Mouse (Mus musculus) stomach, postnatal 0 days (tissue): Measurements from ENCODE around the gene Runx2. TPM values are rescaled to one million over a fixed set of nuclear protein-coding genes. Genes with fewer than 3 reads are reported as not detected.
A peak's percentile ranks its signal among the peaks of the same experiment; 100 is the strongest.

Source experiments
- ATAC-seq: fragments of 200-750 bp; cut with Nextera tagmentation; 2 replicates; pipeline ENCODE4 v1.8.0; 2017; ENCODE audit not compliant: low FRiP score, low TSS enrichment
- DNase-seq: peaks from one replicate; pipeline ENCODE4 v3.0.0-alpha.2; 2016; ENCODE audit warnings: low spot score
- H3K27ac ChIP-seq: fragments of 300-500 bp; sonication (generic); replicated peaks from 2 replicates; pipeline ENCODE4 v1.5.1; 2014; ENCODE audit warnings: mild to moderate bottlenecking, control low read depth
- H3K27me3 ChIP-seq: fragments of 300-500 bp; sonication (generic); 2 replicates; pipeline ENCODE4 v1.6.1; 2014; ENCODE audit warnings: low read length; ENCODE audit not compliant: control insufficient read depth, insufficient read depth
- H3K36me3 ChIP-seq: fragments of 300-500 bp; sonication (generic); 2 replicates; pipeline ENCODE4 v1.6.1; 2014; ENCODE audit warnings: low read length, mixed read lengths; ENCODE audit not compliant: control insufficient read depth, insufficient read depth
- H3K4me1 ChIP-seq: fragments of 300-500 bp; sonication (generic); replicated peaks from 2 replicates; pipeline ENCODE4 v1.6.1; 2014; ENCODE audit warnings: antibody characterized with exemption; ENCODE audit not compliant: control insufficient read depth, insufficient read depth
- H3K4me2 ChIP-seq: fragments of 300-500 bp; sonication (generic); replicated peaks from 2 replicates; pipeline ENCODE4 v1.6.1; 2014; ENCODE audit warnings: low read depth, mild to moderate bottlenecking, control low read depth, moderate library complexity
- H3K4me3 ChIP-seq: fragments of 300-500 bp; sonication (generic); 2 replicates; pipeline ENCODE4 v1.5.1; 2014; ENCODE audit warnings: low read depth, low read length, control low read depth
- H3K9ac ChIP-seq: fragments of 300-500 bp; sonication (generic); 2 replicates; pipeline ENCODE4 v1.6.1; 2014; ENCODE audit warnings: mild to moderate bottlenecking, low read length, control low read depth, mixed read lengths
- H3K9me3 ChIP-seq: fragments of 300-500 bp; sonication (generic); 2 replicates; pipeline ENCODE4 v1.6.1; 2016; ENCODE audit warnings: low read length; ENCODE audit not compliant: control insufficient read depth
- CTCF ChIP-seq: IDR thresholded peaks from 2 replicates; pipeline ENCODE4 v1.5.1; 2016; ENCODE audit warnings: antibody characterized with exemption, low read depth, mild to moderate bottlenecking, moderate library complexity
- EP300 ChIP-seq: optimal IDR thresholded peaks from 2 replicates; pipeline ENCODE3; 2016; ENCODE audit warnings: antibody characterized with exemption
- WGBS: fragments of 180-500 bp; shearing (Covaris S2); extraction: QIAGEN DNeasy Blood & Tissue Kit; methylation state at CpG from one replicate; pipeline ENCODE4 v1.1.7; 2014; 5-methylcytosine and 5-hydroxymethylcytosine counted together
- polyA plus RNA-seq: library from polyadenylated mRNA; unstranded; fragments of >200 nt; fragmentation: Nextera tagmentation; extraction: Ambion mirVana; gene quantifications from 2 replicates; pipeline ENCODE4 v1.2.1, GENCODE M21; 2015

Runx2 gene
- polyA plus RNA-seq, 1 experiment from 2014 or later, result 0.53 TPM

- no peak for DNase-seq
- Histone ChIP-seq H3K9me3 (no peaks in the 10 kb centered on the region), H3K4me3 (no peak overlapping the region), H3K27me3 (no peaks in the 10 kb centered on the region), H3K27ac (no peak overlapping the region), H3K4me2 (peak overlapping the region; percentile 12; the same call in 1 of the 2 replicates), H3K9ac (no peak overlapping the region), H3K4me1 (no peaks in the 10 kb centered on the region), H3K36me3 (no peaks in the 10 kb centered on the region)
- ATAC-seq, result no peak
- TF ChIP-seq EP300, result no peak
- TF ChIP-seq CTCF, result no peak
- 47% methylated on average over 11 of the region's 11 CpGs for whole genome bisulfite sequencing
Observed at GRCm38 (mm10) chr17:44618691-44619090, 195.9 kb downstream of the Runx2 start.

GRCm38 (mm10) chr17:44618175-44618574 lies 196.4 kb downstream of the Runx2 start:
- H3K4me1 ChIP-seq, result no peaks in the 10 kb centered on the region
- peak overlapping the region; percentile 46; the same call in 1 of the 2 replicates for H3K27ac ChIP-seq
- peak overlapping the region; percentile 12; the same call in 1 of the 2 replicates for H3K4me2 ChIP-seq
- no peak overlapping the region for H3K4me3 ChIP-seq
- DNase-seq, result no peak
- no peak overlapping the region for H3K9ac ChIP-seq
- TF ChIP-seq EP300, result no peak
- TF ChIP-seq CTCF, result no peak
- peak; percentile 67; the same call in 1 of the 2 replicates for ATAC-seq
- no peaks in the 10 kb centered on the region for H3K27me3 ChIP-seq
- 38% methylated on average over 10 of the region's 10 CpGs for WGBS
- H3K36me3 ChIP-seq, result no peaks in the 10 kb centered on the region
- H3K9me3 ChIP-seq, result no peaks in the 10 kb centered on the region

- no peak overlapping the region for H3K4me2 ChIP-seq
- peak; percentile 39 for DNase-seq
- TF ChIP-seq CTCF, result no peak
- TF ChIP-seq EP300, result no peak
- H3K9me3 ChIP-seq, result no peaks in the 10 kb centered on the region
- H3K4me1 ChIP-seq, result no peaks in the 10 kb centered on the region
- no peaks in the 10 kb centered on the region for H3K27me3 ChIP-seq
- no peaks in the 10 kb centered on the region for H3K36me3 ChIP-seq
- peak; percentile 66 for ATAC-seq
- no peak overlapping the region for H3K9ac ChIP-seq
- H3K4me3 ChIP-seq, result no peak overlapping the region
- H3K27ac ChIP-seq, result peak overlapping the region; percentile 46; the same call in 1 of the 2 replicates
- 25% methylated on average over 2 of the region's 2 CpGs for WGBS
Observed at GRCm38 (mm10) chr17:44617741-44618140, 196.9 kb downstream of the Runx2 start.

- Histone ChIP-seq H3K27me3 (no peaks in the 10 kb centered on the region), H3K4me2 (peak overlapping the region; percentile 23; the same call in 1 of the 2 replicates), H3K9me3 (no peaks in the 10 kb centered on the region), H3K4me3 (no peak overlapping the region), H3K9ac (no peak overlapping the region), H3K27ac (no peak overlapping the region), H3K36me3 (no peaks in the 10 kb centered on the region), H3K4me1 (no peaks in the 10 kb centered on the region)
- 61% methylated on average over 26 of the region's 26 CpGs for WGBS
- TF ChIP-seq EP300 (no peak), CTCF (no peak)
- ATAC-seq (0 out of 2 replicates have a peak, but pooled peaks have one; percentile 45), DNase-seq (no peak)
Observed at GRCm38 (mm10) chr17:44613716-44614715, 200.6 kb downstream of the Runx2 start.

- no peaks in the 10 kb centered on the region for H3K27me3 ChIP-seq
- ATAC-seq, result no peak
- WGBS, result 44% methylated on average over 8 of the region's 8 CpGs
- H3K9ac ChIP-seq, result no peak overlapping the region
- no peak overlapping the region for H3K4me2 ChIP-seq
- no peak overlapping the region for H3K27ac ChIP-seq
- no peak overlapping the region for H3K4me3 ChIP-seq
- no peaks in the 10 kb centered on the region for H3K9me3 ChIP-seq
- TF ChIP-seq CTCF (no peak), EP300 (no peak)
- H3K4me1 ChIP-seq, result no peaks in the 10 kb centered on the region
- no peak for DNase-seq
- no peaks in the 10 kb centered on the region for H3K36me3 ChIP-seq
Observed at GRCm38 (mm10) chr17:44612641-44613040, 202.0 kb downstream of the Runx2 start.

- no peaks in the 10 kb centered on the region for H3K36me3 ChIP-seq
- H3K27ac ChIP-seq, result no peak overlapping the region
- DNase-seq (no peak), ATAC-seq (no peak)
- 91% methylated on average over 3 of the region's 3 CpGs for WGBS
- no peaks in the 10 kb centered on the region for H3K4me1 ChIP-seq
- H3K27me3 ChIP-seq, result no peaks in the 10 kb centered on the region
- TF ChIP-seq EP300 (no peak), CTCF (no peak)
- H3K9me3 ChIP-seq, result no peaks in the 10 kb centered on the region
- no peak overlapping the region for H3K4me2 ChIP-seq
- H3K9ac ChIP-seq, result no peak overlapping the region
- H3K4me3 ChIP-seq, result no peak overlapping the region
Observed at GRCm38 (mm10) chr17:44612002-44612401, 202.6 kb downstream of the Runx2 start.
